Mouse (Mus musculus) thymus, postnatal 0 days (tissue): Measurements from ENCODE around the gene Hpcal1. TPM values are rescaled to one million over a fixed set of nuclear protein-coding genes. Genes with fewer than 3 reads are reported as not detected.
"Not testable (repeated sequence)": the region's sequence is repeated elsewhere in the genome, so short reads cannot be mapped to it uniquely, and the experiment has no call there.

Source experiments
- DNase-seq: peaks from one replicate; pipeline ENCODE4 v3.0.0-alpha.2; 2015; ENCODE audit warnings: low spot score
- polyA plus RNA-seq: library from polyadenylated mRNA; unstranded; fragments of >200 nt; fragmentation: Nextera tagmentation; extraction: Ambion mirVana; gene quantifications from 2 replicates; pipeline ENCODE4 v1.2.1, GENCODE M21; 2015

The Hpcal1 gene
- polyA plus RNA-seq, 1 experiment from 2014 or later = 152 TPM

GRCm38 (mm10) chr12:17770538-17770937 is 79.9 kb downstream of the Hpcal1 start:
- DNase-seq = no peak

DNA sequence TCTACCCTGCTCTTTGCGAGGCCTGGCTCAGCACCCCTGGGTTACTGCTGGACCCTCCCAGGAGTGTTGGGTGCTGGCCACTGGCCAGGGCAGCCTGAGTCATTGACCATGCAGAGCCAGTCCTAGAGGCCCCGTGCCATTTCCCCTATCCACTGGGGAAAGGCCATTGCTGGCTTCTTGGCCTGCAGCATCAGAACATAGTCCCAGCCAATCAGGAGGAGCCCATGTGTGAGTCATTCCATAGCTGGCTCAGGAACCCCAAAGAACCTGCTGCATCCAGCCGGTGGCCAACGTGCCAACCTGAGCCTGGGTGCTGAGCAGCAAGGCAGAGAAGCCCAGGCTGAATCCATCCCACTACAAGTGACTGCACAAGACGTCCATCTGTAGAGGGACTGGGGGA is 83.1 kb downstream of the Hpcal1 start:
- DNase-seq = not testable (repeated sequence)

DNA sequence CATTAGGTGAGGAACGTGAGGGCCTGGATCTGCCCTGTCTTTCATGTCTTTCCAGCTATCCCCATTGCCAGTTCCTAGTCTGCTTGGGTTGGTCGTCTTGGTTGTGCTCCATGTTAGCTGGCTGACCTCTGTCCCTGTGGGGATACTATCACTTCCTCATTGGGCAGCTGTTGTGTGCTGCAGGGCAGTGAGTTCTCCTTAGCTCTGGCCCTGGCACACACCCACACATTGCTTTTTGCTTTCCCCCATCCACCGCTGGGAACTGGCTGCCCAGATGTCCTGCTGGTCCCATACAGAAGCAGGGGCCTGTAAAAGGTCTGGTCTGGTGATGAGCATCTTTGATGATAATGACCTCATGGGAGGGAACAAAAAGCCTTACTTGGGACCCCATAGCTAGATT is 84.2 kb downstream of the Hpcal1 start:
- DNase-seq = not testable (repeated sequence)

DNA sequence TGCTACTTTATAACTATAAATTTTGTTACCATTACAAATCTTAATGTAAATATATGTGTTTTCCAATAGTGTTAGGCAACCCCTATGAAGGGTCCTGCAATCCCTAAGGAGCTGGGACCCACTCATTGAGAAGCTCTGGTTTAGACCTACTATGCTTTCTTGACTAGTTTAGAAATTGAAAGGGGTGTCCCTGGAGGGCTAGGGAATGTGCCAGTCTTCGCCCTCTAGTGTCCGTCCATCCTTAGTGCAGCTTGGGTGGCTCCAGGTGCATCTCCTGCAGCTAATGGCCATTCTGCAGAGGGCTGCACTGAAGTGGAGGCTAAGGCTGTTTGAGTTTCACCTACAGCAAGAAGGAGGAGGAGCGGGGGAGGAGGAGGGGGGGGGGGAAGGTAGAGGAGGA is 87.7 kb downstream of the Hpcal1 start:
- DNase-seq = peak; percentile 45

- no peak for DNase-seq
These were observed 88.4 kb downstream of the Hpcal1 start for GRCm38 (mm10) chr12:17779093-17779492.

DNA sequence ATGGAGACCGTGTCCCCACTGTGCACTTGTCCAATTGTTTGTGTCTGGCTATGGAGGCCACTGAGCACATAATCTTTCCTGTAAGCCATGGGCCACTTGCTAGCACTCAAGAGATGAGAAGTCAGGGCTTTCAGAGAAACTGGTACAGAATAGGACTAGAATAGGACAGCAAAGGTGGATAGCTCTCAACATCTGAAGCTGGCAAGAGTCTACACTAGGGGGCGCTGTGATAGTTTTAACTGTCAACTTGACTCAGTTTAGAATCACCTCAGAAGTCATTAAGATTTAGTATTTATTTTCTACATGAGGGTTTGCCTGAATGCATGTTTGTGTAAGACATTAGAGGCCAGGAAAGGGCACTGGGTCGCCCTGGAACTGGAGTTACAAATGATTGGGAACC is 98.8 kb downstream of the Hpcal1 start:
- DNase-seq = peak; percentile 32

GRCm38 (mm10) chr12:17791111-17791510 is 100.5 kb downstream of the Hpcal1 start:
- DNase-seq = no peak

DNA sequence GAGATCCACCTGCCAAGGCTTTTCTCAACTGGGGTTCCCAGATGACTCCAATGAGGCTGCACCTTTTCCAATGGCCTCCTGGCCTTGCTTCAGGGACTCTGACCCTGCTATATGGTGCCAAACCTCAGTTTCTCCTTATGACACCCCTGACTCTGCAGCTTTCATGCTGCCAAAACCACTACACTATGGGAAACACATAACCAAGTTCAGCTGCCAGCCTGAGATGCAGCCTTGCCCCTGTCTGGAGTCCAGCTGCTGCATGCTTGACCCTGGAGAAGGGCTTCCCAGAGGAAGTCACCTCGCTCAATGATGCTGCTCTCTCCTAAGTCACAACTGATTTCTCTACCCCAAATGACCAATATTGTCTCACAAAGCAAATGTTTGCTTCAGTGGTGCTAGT is 102.1 kb downstream of the Hpcal1 start:
- no peak for DNase-seq

DNA sequence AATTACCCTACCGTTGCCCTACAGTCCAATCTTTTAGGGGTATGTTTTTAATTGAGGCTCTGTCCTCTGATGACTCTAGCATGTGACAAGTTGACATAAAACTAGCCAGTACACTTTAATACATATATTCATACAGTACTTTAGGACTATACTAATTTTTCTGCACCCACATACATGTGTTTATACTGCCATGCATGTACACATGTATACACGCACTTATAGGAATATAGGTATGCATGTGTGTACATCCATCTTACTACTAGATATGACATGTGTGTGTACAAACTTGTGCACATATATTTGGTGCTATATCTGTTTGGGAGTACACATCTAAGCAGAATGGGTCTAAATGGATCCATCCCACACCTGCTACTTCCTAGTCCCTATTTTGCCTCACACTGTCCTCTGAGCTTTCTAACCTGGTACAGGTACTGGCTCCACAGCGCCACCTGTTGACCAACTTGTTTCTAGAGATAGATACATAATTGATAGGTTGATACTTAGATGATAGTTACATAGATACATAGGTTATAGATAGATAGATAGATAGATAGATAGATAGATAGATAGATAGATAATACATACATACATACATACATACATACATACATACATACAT is 105.1 kb downstream of the Hpcal1 start:
- DNase-seq = peak; percentile 75

DNA sequence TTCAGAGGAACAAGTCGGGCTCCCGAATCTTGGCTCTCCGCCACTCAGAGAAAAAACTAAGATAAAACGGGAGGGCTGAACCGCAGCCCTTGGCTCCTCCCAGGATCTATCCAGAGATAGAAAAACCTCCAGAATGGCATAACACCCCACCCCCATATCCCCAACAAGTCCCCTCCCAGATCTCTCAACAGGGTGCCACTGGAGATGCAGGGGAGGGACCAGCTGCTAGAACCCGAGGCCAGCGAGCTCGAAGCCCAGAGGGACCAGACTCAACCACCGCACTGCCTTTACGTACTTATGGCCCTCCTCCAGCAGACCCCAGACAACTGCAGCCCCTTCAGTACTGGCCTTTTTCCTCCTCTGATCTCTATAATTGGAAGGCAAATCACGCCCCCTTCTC is 107.6 kb downstream of the Hpcal1 start:
- DNase-seq = not testable (repeated sequence)

DNA sequence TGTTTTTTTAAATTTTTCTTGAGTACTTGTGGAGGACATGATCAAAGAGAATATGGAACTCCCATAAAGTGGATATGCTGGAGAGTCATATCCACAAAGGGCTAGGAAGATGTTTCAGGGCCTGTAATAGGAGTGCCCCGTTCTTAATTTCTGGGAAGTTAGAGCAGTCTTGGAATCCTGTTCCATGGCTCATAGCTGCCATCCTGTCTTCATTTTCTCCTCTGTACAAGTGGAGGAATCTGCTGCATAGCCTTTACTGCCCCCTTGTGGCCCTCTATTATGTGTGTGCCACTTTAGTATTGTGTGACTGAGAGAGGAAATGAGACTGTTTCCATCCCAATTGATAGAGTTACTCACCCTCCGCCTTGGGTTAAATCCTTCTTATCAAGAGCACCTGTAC is 117.9 kb downstream of the Hpcal1 start:
- DNase-seq = peak; percentile 83

DNA sequence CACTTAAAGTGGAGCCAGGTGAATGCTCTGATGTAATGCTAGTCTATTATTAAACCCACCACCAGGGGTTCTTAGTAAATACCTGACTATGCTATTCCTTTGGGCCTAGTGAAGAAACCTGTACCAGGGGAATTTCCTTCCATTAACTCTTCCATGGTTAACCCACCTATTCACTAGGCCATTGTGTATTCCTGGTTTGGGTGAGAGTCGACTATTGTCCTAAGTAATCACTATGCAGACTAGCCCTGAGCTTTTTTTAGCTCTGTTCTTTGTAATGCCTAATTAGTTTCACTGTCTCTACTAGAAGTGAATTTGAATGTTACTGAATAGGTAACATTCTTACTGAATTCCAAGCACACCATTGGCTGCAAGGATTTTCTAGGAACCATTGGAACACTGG is 144.6 kb downstream of the Hpcal1 start:
- not testable (repeated sequence) for DNase-seq

Other genes with a start within 250 kb of the Hpcal1 start
- gene Odc1, start 146.1 kb upstream of the Hpcal1 start, polyA plus RNA-seq = 101 and 116 TPM in 2 replicates